Mouse (Mus musculus): ENCODE results near the gene Kif3c. TPM values are rescaled to one million over a fixed set of nuclear protein-coding genes. Genes with fewer than 3 reads are reported as not detected.

Gene Kif3c
- total RNA-seq (2012; rRNA removed) (3.6 and 5.5 TPM in 2 replicates), total RNA-seq (2014; rRNA removed) (2.8 and 3.5 TPM in 2 replicates), polyA plus RNA-seq (2012; ENCODE audit: insufficient read length, low read depth) (5.7 and 5.9 TPM in 2 replicates)

DNA sequence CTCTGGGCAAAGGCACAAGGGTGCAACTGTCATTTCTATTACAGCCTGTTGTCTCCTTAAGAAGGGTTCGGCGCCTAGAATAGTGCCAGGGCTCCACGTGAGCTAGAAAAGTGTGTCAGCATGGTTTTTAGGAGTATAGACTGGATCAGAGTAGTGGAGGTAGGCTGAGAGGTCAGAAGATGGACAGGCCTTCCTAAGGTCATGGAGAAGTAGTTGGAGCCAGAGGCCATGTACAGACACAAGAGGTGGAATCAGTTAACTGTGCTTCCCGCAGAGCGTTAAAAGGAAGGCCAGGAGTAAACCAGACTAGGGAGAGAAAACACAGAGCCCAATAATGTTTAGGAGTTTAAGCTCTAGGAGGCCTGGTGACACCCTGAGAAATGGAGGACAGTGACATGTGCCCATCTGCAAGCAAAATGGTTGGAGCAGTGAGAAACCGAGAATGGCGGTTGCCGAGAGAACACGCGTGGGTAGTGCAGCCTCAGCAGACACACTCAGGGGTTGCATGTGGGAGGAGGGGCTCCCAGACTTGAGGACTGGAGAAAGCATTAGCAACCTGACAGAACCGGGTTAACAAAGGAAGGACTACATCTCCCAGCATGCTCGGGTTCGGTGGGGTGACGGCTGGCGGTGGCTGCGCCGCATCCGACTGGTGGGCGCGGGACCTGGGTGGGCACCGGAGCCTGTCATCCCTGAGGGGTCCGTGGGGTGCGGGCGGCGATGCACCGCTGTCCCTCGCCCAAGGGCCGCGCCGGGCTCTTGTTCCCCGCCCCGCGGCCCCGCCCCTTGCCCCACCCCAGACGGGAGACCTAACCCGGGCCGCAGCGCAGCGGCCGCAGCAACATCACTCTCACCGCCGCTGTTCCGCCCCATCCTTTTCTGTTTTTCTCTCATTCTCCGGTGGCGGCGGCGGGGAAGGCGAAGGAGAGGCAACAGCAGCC lies at the start of gene Kif3c:
TSS of gene Kif3c (plus strand) at position 625 of the 941 bp plus-strand sequence.
- peak; percentile 44 for DNase-seq (ENCODE audit: extremely low read depth)
- in situ Hi-C loops (cut with MboI; ENCODE audit: low pct_ligation_motif_present, low pct_unique_long_range_greater_than_20kb, low sequenced_read_pairs) = no loop called here
- Histone ChIP-seq H3K4me3 (replicated peaks in 1 of 3; ENCODE audit: low read depth in 2 of 3, low read length in 2 of 3, poor library complexity in 1 of 3) (peak within 1 kb of the TSS; percentile 69 to 75 (median 72)), H3K4me1 (ENCODE audit: control insufficient read depth in 1 of 2, insufficient read depth in 2 of 2) (peaks cover 4 to 26% of the 10 kb centered on the region in 2 experiments; a peak in 3 of 4 replicates), H3K9ac (ENCODE audit: insufficient read depth, low read depth) (peak within 1 kb of the TSS; percentile 67), H3K79me2 (replicated peaks; ENCODE audit: control insufficient read depth, extremely low read depth, insufficient read depth, poor library complexity, severe bottlenecking) (no peaks in the 10 kb centered on the region), H3K4me2 (ENCODE audit: insufficient read depth, low read depth, poor library complexity, severe bottlenecking) (peak within 1 kb of the TSS; percentile 70), H3K27me3 (replicated peaks) (no peaks in the 10 kb centered on the region), H3K9me3 (replicated peaks; ENCODE audit: low read length) (peaks cover 7% of the 10 kb centered on the region), H3K36me3 (replicated peaks in 1 of 2; ENCODE audit: control insufficient read depth in 1 of 2, insufficient read depth in 1 of 2, low read length in 1 of 2) (peaks cover 0 to 14% of the 10 kb centered on the region in 2 experiments), H3K27ac (ENCODE audit: insufficient read depth, low read depth) (no peak within 1 kb of the TSS)
- dilution Hi-C loops (cut with MboI; ENCODE audit: extremely low pct_ligation_motif_present, extremely low pct_unique_long_range_greater_than_20kb, low sequenced_read_pairs) = no loop called here
- TF ChIP-seq POLR2A (IDR thresholded peaks at IDR 0.05; ENCODE audit: low read depth, low read length) = no peak
- TF ChIP-seq JUND (conservative IDR thresholded peaks at IDR 0.05; ENCODE audit: low read depth, low read length) = no peak
- TF ChIP-seq MAX (IDR thresholded peaks at IDR 0.05; ENCODE audit: low read length) = peak; percentile 22; the same call in 1 of the 2 replicates
- peak; percentile 35; the same call in 1 of the 2 replicates for TF ChIP-seq MXI1 (IDR thresholded peaks at IDR 0.05; ENCODE audit: low read depth, low read length)
- TF ChIP-seq SIN3A (IDR thresholded peaks at IDR 0.05; ENCODE audit: low read length) = peak; percentile 72; the same call in 1 of the 2 replicates
- 0 out of 2 replicates have a peak, but pooled peaks have one; percentile 29 for TF ChIP-seq MAZ (IDR thresholded peaks at IDR 0.05; ENCODE audit: low read depth, low read length)
- TF ChIP-seq HCFC1 (IDR thresholded peaks at IDR 0.05; ENCODE audit: low read depth, low read length) = peak; percentile 89
- peak; percentile 59; the same call in 1 of the 2 replicates for TF ChIP-seq KAT2A (IDR thresholded peaks at IDR 0.05; ENCODE audit: insufficient replicate concordance, low read length)
- TF ChIP-seq ELF1 (IDR thresholded peaks at IDR 0.05; ENCODE audit: low read depth, low read length) = 0 out of 2 replicates have a peak, but pooled peaks have one; percentile 7

DNA sequence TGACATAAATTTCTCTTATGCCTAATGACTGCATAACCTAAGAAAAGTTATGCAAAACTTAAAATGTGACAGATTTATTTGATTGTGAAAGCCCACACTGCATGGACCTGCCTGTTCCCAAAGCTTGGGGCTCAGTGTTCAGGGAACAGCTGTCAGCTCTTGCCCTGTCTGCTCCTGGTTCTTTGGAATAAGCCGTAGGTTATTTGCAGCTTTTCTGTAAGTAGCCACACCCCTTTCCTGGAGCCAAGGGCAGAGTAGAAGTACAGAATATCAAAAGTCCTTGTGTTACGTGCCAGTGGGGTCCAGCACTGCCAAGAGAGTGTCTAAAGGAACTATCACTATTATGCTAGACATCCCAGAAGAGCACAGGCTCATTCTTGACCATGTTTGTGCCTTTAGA lies 48.8 kb upstream of the Kif3c start:
- H3K9ac ChIP-seq (ENCODE audit: insufficient read depth, low read depth) = no peak overlapping the region
- no peaks in the 10 kb centered on the region for H3K27me3 ChIP-seq (replicated peaks)

More for the DNA sequence above, 48.8 kb upstream of the Kif3c start:
- dilution Hi-C loops (cut with MboI; ENCODE audit: extremely low pct_ligation_motif_present, extremely low pct_unique_long_range_greater_than_20kb, low sequenced_read_pairs) (no loop called here), in situ Hi-C loops (cut with MboI; ENCODE audit: low pct_ligation_motif_present, low pct_unique_long_range_greater_than_20kb, low sequenced_read_pairs) (no loop called here)
- Histone ChIP-seq H3K9me3 (replicated peaks; ENCODE audit: low read length) (no peaks in the 10 kb centered on the region), H3K36me3 (replicated peaks in 1 of 2; ENCODE audit: control insufficient read depth in 1 of 2, insufficient read depth in 1 of 2, low read length in 1 of 2) (no peaks in the 10 kb centered on the region), H3K4me1 (ENCODE audit: control insufficient read depth in 1 of 2, insufficient read depth in 2 of 2) (peaks cover 3 to 9% of the 10 kb centered on the region in 2 experiments; a peak in 2 of 4 replicates), H3K79me2 (replicated peaks; ENCODE audit: control insufficient read depth, extremely low read depth, insufficient read depth, poor library complexity, severe bottlenecking) (no peaks in the 10 kb centered on the region), H3K4me3 (replicated peaks in 1 of 3; ENCODE audit: low read depth in 2 of 3, low read length in 2 of 3, poor library complexity in 1 of 3) (no peak overlapping the region), H3K4me2 (ENCODE audit: insufficient read depth, low read depth, poor library complexity, severe bottlenecking) (no peak overlapping the region), H3K27ac (ENCODE audit: insufficient read depth, low read depth) (no peak overlapping the region)
- TF ChIP-seq MEF2A (IDR thresholded peaks at IDR 0.05; ENCODE audit: borderline replicate concordance, low read depth, low read length) = no peak
- no peak for TF ChIP-seq UBTF (IDR thresholded peaks at IDR 0.05; ENCODE audit: low read depth, low read length)
- TF ChIP-seq ELF1 (IDR thresholded peaks at IDR 0.05; ENCODE audit: low read depth, low read length) = no peak
- no peak for TF ChIP-seq IRF4 (IDR thresholded peaks at IDR 0.05; ENCODE audit: low read depth, low read length)
- TF ChIP-seq USF2 (conservative IDR thresholded peaks at IDR 0.05; ENCODE audit: low read depth, low read length) = no peak
- TF ChIP-seq ZC3H11A (IDR thresholded peaks at IDR 0.05; ENCODE audit: low read depth, low read length) = no peak
- DNase-seq (ENCODE audit: extremely low read depth) = no peak

Measured in CH12.LX (cell line).